Mouse (Mus musculus) liver, embryonic 14.5 days (tissue): Measurements from ENCODE around the gene Capn7.

Experiments
- CTCF ChIP-seq: IDR thresholded peaks from 2 replicates; pipeline ENCODE4 v1.5.1; 2016; ENCODE audit warnings: antibody characterized with exemption, low read depth, control low read depth
- EP300 ChIP-seq: IDR thresholded peaks from 2 replicates; pipeline ENCODE4 v1.6.1; 2016; ENCODE audit warnings: antibody characterized with exemption, low read depth

DNA sequence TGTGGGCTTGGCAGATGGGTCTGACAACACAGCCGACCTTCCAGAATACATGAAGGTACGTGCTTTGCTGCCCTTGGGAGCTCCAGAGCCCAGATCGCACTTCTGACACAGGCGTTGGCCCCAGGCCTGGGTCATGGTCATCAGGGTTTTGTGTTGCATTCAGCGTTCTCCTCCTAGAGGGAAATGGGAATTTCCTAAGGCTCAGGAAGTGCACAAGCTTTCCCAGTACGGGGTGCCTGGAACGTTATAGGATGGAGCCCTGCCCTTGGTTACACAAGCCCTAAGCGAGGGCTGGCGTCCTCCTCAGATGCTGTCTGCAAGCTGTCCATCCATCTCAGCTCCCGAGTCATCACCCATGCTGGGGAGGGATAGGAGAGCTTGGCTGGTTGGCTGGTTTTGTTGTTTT lies 76.2 kb downstream of the Capn7 start:
- TF ChIP-seq CTCF (no peak), EP300 (no peak)
